Mouse (Mus musculus) kidney, adult 2 months (tissue): Measurements from ENCODE around the gene Adprh. TPM values are rescaled to one million over a fixed set of nuclear protein-coding genes. Genes with fewer than 3 reads are reported as not detected.
"Not testable (repeated sequence)": the region's sequence is repeated elsewhere in the genome, so short reads cannot be mapped to it uniquely, and the experiment has no call there.

Experiments
- DNase-seq: peaks from one replicate; pipeline ENCODE4 v3.0.0; 2021
- H3K27ac ChIP-seq: fragments of 200-500 bp; 2 replicates; pipeline ENCODE4 v1.5.1; 2012; ENCODE audit warnings: low read depth, low read length, control low read depth, inconsistent platforms; ENCODE audit not compliant: insufficient read depth
- H3K27me3 ChIP-seq: fragments of 200-500 bp; replicated peaks from 2 replicates; pipeline ENCODE4 v1.6.1; 2012; ENCODE audit warnings: mild to moderate bottlenecking, moderate library complexity, low read length, inconsistent platforms; ENCODE audit not compliant: control insufficient read depth, insufficient read depth
- H3K36me3 ChIP-seq: fragments of 200-500 bp; 2 replicates; pipeline ENCODE4 v1.6.1; 2012; ENCODE audit warnings: mild to moderate bottlenecking, moderate library complexity, low read length, inconsistent platforms; ENCODE audit not compliant: control insufficient read depth, insufficient read depth
- H3K4me1 ChIP-seq: fragments of 200-500 bp; 2 replicates; pipeline ENCODE4 v1.6.1; 2011; ENCODE audit warnings: low read length; ENCODE audit not compliant: control insufficient read depth, insufficient read depth
- H3K4me3 ChIP-seq: fragments of 200-500 bp; 2 replicates; pipeline ENCODE4 v1.5.1; 2011; ENCODE audit warnings: mild to moderate bottlenecking, low read depth, low read length, control low read depth; ENCODE audit not compliant: insufficient read depth
- CTCF ChIP-seq: fragments of 200-500 bp; conservative IDR thresholded peaks from 2 replicates; pipeline ENCODE4 v1.5.1; 2011; ENCODE audit warnings: low read depth, mild to moderate bottlenecking, control low read depth, low read length, moderate library complexity, mixed read lengths; ENCODE audit not compliant: insufficient read depth, insufficient read length
- POLR2A ChIP-seq: fragments of 200-500 bp; IDR thresholded peaks from one replicate; pipeline ENCODE4 v1.6.1; 2011; ENCODE audit warnings: low read depth, low read length, control low read depth
- WGBS: fragments of 180-500 bp; shearing (Covaris S2); methylation state at CpG from one replicate; pipeline ENCODE4 v1.1.7; 2018; 5-methylcytosine and 5-hydroxymethylcytosine counted together
- polyA plus RNA-seq: library from polyadenylated mRNA; depleted of rRNA; stranded (reverse); fragments of >200 nt; gene quantifications from 2 replicates; pipeline ENCODE4 v1.2.3, GENCODE M21; 2012

Gene Adprh
- polyA plus RNA-seq, 1 experiment = 20.4 TPM

GRCm38 (mm10) chr16:38454533-38455254 is 2.2 kb upstream of the Adprh start:
- 75% methylated on average over 11 of the region's 11 CpGs for WGBS
- no peak for TF ChIP-seq POLR2A
- TF ChIP-seq CTCF = no peak
- Histone ChIP-seq H3K27ac (no peak overlapping the region), H3K4me1 (no peaks in the 10 kb centered on the region), H3K36me3 (no peaks in the 10 kb centered on the region), H3K27me3 (no peaks in the 10 kb centered on the region), H3K4me3 (no peak overlapping the region)
- DNase-seq = no peak

GRCm38 (mm10) chr16:38453952-38454351 is 1.4 kb upstream of the Adprh start:
- Histone ChIP-seq H3K36me3 (no peaks in the 10 kb centered on the region), H3K4me3 (no peak overlapping the region), H3K27ac (no peak overlapping the region), H3K4me1 (no peaks in the 10 kb centered on the region), H3K27me3 (no peaks in the 10 kb centered on the region)
- no peak for DNase-seq
- TF ChIP-seq POLR2A (no peak), CTCF (no peak)
- WGBS = 94% methylated on average over 4 of the region's 4 CpGs

- 25% methylated on average over 3 of the region's 3 CpGs for WGBS
- Histone ChIP-seq H3K4me3 (peak overlapping the region; percentile 84), H3K27ac (peak overlapping the region; percentile 96), H3K27me3 (no peaks in the 10 kb centered on the region), H3K36me3 (no peaks in the 10 kb centered on the region), H3K4me1 (no peaks in the 10 kb centered on the region)
- TF ChIP-seq POLR2A (no peak), CTCF (no peak)
- no peak for DNase-seq
Observed at GRCm38 (mm10) chr16:38453203-38453553, 675 bp upstream of the Adprh start.

GRCm38 (mm10) chr16:38451421-38452205 is 890 bp downstream of the Adprh start:
- DNase-seq = peak; percentile 14
- Histone ChIP-seq H3K27ac (peak overlapping the region; percentile 79), H3K27me3 (no peaks in the 10 kb centered on the region), H3K4me3 (peak overlapping the region; percentile 84), H3K36me3 (no peaks in the 10 kb centered on the region), H3K4me1 (no peaks in the 10 kb centered on the region)
- WGBS = 44% methylated on average over 12 of the region's 12 CpGs
- TF ChIP-seq CTCF (no peak), POLR2A (no peak)

GRCm38 (mm10) chr16:38450707-38451106 is 1.8 kb downstream of the Adprh start:
- Histone ChIP-seq H3K4me1 (no peaks in the 10 kb centered on the region), H3K27me3 (no peaks in the 10 kb centered on the region), H3K27ac (no peak overlapping the region), H3K4me3 (no peak overlapping the region), H3K36me3 (no peaks in the 10 kb centered on the region)
- WGBS = 93% methylated on average over 7 of the region's 7 CpGs
- DNase-seq = no peak
- TF ChIP-seq CTCF (no peak), POLR2A (no peak)

GRCm38 (mm10) chr16:38448458-38448857 is 4.0 kb downstream of the Adprh start:
- H3K36me3 ChIP-seq = no peaks in the 10 kb centered on the region
- H3K4me1 ChIP-seq = no peaks in the 10 kb centered on the region
- H3K27me3 ChIP-seq = no peaks in the 10 kb centered on the region
- TF ChIP-seq POLR2A (no peak), CTCF (no peak)
- DNase-seq = no peak
- H3K4me3 ChIP-seq = no peak overlapping the region
- whole genome bisulfite sequencing = 95% methylated on average over 12 of the region's 12 CpGs
- H3K27ac ChIP-seq = no peak overlapping the region

- no peaks in the 10 kb centered on the region for H3K27me3 ChIP-seq
- no peak for DNase-seq
- no peaks in the 10 kb centered on the region for H3K36me3 ChIP-seq
- no peaks in the 10 kb centered on the region for H3K4me1 ChIP-seq
- TF ChIP-seq POLR2A (no peak), CTCF (no peak)
- H3K4me3 ChIP-seq = no peak overlapping the region
- no peak overlapping the region for H3K27ac ChIP-seq
- WGBS = 94% methylated on average over 21 of the region's 21 CpGs
Observed at GRCm38 (mm10) chr16:38447366-38447765, 5.1 kb downstream of the Adprh start.

- H3K27ac ChIP-seq, H3K27me3 ChIP-seq, DNase-seq, H3K4me1 ChIP-seq, H3K36me3 ChIP-seq, H3K4me3 ChIP-seq: not testable (repeated sequence)
- WGBS = 98% methylated on average over 2 of the region's 2 CpGs
Observed at GRCm38 (mm10) chr16:38446141-38446540, 6.4 kb downstream of the Adprh start.
